Mouse (Mus musculus): ENCODE data around the gene Rhot1.
"Not testable (repeated sequence)": the region's sequence is repeated elsewhere in the genome, so short reads cannot be mapped to it uniquely, and the experiment has no call there.

Rhot1 gene

DNA sequence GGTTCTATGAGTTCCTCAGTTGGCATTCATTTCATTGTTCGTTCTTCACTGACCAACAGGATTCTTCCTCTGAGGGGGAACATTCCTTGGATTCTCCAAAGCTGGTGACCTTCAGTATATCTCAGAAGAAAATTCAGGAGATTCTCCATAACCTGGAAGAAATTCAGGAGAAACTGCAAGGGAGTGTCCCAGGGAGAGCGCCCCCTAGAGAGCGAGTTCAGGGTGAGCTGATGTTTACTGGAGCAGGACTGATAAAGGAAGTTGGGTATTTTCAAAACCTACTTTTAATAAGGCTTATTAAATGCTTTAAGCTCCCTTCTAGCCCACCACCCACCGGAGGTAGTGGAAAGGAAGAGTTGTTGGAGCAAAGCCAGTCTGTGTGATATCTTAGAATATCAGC is 15.0 kb upstream of the Rhot1 start:
- DNase-seq (ENCODE audit: extremely low read depth, low read depth, low spot score) = no peak

DNA sequence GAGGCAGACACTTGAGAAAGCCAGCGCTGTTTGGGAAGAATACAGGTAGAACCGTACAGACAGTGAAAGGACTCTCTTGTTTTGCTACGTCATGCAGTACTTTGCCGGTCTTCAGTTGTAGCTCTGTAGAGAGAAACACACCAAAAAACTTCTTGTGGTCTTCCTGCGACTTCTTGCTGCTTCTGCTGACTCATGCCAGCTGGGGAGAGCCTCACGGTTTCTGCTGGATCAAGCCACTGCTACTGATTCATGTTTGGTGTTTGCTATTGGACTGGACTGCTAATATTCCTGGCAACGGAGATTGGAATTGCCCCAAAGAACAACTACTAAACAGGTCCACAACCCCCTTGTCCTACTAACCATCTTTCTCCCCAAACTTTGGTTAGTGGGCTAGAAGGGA is 12.5 kb upstream of the Rhot1 start:
- no peak for DNase-seq (ENCODE audit: extremely low read depth, low read depth, low spot score)

DNA sequence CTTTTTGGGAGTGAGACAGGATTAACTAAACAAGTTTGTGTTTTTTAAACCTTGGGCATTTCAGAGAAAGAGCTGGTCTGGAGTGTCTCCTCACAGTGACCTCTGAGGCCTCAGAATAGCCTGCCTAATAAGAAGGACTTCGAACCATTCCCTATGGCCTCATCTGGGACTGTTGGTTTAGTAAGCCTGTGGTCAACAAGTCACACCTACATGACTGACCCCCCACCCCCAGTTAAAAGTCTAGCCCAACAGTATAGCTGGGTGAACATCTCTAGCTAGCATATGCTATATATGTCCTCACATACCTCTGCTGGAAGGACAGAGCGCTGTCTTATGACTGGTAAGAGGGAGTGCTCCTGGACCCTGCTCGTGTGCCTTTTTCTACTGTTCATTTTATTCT is 9.5 kb upstream of the Rhot1 start:
- DNase-seq (ENCODE audit: extremely low read depth, low read depth, low spot score) = no peak

DNA sequence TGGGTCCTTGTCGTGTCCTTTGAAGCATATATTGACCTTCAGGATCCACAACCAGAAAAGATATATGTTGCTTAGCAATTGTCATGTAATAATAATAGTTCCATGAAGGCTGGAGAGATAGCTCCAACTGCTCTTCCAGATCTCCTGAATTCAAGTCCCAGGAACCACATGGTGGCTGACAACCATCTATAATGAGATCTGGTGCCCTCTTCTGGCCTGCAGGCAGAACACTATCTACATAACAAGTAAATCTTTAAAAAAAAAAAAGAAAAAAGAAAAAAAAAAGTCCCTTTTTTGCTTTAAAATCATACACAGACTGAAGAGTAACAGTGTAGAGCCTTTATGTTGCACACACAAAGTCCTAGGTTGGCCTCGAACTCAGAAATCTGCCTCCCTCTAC is 9.0 kb upstream of the Rhot1 start:
- no peak for DNase-seq (ENCODE audit: extremely low read depth, low read depth, low spot score)

DNA sequence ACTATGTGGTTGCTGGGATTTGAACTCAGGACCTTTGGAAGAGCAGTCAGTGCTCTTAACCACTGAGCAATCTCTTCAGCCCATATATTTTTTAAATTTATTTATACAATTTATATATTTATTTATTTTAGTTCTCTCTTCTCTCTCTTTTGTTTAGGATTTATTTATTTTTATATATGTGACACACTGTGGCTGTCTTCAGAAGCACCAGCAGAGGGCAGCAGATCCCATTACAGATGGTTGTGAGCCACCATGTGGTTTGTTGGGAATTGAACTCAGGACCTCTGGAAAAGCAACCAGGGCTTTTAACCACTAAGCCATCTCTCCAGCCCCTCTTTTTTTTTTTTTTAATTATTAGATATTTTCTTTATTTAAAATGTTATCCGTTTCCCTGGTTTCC is 8.5 kb upstream of the Rhot1 start:
- DNase-seq (ENCODE audit: extremely low read depth, low read depth, low spot score) = no peak

DNA sequence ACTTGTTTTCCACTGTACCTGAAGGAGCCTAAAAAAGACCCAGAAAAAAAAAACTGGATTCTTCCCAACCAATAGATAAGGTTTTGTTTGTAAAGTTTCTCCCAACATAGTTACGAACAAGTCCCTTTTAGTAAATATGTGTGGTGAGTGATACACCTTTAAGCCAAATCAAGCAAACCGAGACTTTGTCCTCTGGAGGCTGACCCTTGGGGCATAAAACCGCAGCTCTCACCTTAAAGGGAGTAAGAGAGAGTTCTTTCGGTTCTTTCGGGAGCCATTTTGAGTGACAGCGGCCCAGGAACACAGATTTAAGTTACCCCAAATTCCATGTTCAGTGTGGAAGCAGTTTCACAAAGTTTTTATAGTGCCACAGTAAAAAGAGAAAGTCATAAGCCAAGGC is 6.5 kb upstream of the Rhot1 start:
- no peak for DNase-seq (ENCODE audit: extremely low read depth, low read depth, low spot score)

DNA sequence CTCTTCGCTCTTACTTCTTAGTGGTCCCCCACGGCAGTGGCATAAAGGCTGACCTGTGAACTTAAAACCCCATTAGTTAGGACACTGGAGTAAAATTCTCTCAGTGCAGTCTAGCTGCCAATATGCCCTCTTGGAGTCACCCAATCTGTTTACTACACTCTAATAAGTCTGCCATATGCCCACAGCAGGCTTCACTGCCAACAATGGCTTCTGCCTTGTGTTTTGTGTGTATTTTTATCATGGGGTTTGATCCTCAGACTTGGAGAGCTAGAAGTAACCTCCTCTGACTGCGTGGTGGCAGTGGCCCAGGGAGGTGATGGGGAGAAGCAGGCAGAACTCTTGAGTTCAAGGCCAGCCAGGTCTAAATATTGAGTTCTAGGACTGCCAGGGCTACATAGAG is 4.8 kb upstream of the Rhot1 start:
- no peak for DNase-seq (ENCODE audit: extremely low read depth, low read depth, low spot score)

DNA sequence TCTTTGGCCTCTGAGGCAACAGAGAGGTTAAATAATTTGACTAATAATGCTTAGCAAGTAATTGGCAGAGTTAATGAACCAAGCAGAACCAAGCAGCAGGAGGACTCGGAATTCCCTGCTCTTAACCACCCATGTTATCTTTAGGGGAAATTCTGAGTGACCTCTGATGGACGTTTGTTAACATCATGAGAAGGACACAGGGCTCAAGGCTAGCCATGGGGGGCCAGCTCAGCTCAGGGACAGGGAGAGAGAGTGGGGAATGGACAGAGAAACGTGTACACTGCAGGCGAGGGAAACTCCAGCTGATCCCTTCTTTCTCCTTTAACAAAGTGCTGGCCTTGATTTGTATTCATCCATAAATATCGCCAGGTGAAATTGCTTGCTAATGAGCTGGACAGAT is 3.9 kb upstream of the Rhot1 start:
- no peak for DNase-seq (ENCODE audit: extremely low read depth, low read depth, low spot score)

DNA sequence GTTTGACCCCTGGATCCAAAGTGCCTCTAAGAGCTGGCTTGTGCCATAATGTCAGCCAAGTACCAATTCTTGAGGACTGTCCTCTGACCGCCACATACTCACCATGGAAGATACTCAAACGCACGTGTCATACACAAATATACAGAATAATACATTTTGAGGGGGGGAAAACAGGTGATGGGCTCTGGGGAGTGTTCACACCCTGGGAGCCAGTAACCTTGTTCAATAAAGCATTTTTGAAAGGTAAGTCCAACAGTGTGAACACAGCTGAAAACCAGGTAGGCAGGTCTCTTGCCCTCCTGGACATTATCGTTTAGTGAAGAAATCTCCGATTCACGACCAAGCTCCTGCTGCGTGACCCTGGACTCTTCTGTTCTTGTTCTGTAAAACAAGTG is 357 bp upstream of the Rhot1 start:
- no peak for DNase-seq (ENCODE audit: extremely low read depth, low read depth, low spot score)

DNA sequence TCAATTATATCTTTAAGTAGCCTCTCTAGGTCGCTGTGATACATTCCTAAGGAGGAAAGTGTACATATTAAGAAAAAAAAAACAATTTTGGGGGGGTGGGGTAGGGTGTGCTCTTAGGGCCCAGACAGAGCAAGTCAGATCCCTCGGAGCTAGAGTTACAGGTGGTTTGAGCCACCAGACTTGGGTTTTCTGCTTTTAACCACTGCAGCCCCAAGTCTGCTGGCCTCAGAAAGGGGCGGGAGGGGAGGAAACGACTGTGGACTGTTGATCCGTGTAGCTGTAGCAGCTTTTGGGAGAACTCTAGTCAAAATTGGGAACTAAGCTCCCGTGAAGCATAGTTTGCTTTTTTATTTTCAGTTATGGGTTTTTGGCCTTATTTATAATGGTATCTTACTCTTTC is 1.5 kb downstream of the Rhot1 start:
- no peak for DNase-seq (ENCODE audit: extremely low read depth, low read depth, low spot score)

DNA sequence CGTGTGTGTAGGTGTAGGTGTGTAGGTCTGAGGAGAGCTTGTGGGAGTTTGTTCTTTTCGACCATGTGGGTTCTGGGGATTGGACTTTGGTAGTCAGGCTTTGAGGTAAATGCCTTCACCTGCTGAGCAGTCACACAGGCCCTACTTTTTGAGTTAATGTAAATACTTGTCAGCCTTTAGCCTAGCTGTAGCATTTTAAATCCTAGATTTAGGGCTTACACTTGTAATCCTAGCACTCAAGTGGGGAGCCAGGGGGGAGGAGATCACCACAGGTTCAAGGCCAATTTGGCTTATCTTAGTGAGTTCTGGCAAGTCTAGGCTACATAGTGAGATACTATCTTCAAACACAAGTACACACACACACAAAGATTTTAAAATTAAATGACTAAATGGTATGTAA is 3.5 kb downstream of the Rhot1 start:
- DNase-seq (ENCODE audit: extremely low read depth, low read depth, low spot score) = no peak

DNA sequence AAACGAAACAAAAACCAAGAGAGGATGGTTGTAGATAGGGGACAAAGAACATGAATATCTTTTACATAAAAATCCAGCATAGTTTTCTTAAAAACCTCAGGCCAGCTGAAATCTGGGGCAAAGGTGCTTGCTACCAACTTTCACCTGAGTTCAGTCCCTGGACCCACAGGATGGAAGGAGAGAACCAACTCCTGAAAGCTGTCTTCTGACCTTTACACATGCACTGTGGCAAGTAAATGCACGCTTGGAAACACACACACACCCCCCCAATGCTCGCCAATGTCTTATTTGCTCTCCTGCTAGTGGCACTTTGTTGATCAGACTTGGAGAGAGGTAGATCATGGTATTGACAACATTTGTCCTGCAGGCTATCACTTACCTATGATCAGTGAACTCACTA is 6.5 kb downstream of the Rhot1 start:
- no peak for DNase-seq (ENCODE audit: extremely low read depth, low read depth, low spot score)

DNA sequence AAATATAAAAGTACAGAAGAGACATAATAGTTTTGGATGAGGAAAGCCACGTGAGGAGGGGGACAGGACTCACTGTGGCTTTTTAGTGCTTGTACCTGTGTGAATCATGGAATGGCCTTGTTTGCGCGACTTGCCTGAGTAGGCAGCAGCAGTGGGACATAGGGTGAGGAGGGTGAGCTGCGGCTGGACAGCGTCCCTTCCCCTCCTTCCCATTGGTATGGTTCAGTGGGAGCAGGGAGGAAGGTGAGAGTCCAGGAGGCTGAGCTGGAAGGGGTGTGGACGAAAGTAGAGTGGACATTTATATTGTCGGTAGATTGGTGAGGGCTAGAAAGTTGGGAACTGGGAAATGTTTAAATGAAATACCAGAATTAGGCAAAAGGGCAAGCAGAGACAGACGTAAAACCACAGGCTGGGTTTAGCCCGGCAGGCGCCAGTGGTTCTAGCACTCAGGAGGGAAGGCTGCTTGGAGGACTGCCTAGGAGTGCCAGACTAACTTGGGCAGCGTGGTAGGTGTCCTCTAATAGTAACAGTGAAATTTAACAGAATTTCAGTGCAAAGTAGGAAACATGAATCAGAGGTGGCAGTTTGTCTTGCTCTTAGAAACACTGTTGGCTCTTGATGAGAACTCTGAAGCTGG is 10.0 kb downstream of the Rhot1 start:
- DNase-seq (ENCODE audit: extremely low read depth, low read depth, low spot score) = no peak

DNA sequence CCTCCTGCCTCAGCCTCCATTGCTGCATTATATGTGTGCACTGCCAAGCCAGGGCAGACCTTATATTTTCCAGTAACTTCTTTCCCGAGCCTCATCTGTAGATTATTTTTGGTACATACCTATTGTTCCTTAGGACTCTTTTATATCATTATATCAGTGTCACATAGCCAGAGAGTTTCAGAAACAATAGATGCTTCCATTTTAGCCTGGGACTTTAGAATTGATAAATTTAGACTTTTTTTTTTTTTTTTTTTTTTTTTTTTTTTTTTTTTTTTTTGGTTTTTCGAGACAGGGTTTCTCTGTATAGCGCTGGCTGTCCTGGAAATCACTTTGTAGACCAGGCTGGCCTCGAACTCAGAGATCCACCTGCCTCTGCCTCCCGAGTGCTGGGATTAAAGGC is 21.2 kb downstream of the Rhot1 start:
- DNase-seq (ENCODE audit: extremely low read depth, low read depth, low spot score) = not testable (repeated sequence)

DNA sequence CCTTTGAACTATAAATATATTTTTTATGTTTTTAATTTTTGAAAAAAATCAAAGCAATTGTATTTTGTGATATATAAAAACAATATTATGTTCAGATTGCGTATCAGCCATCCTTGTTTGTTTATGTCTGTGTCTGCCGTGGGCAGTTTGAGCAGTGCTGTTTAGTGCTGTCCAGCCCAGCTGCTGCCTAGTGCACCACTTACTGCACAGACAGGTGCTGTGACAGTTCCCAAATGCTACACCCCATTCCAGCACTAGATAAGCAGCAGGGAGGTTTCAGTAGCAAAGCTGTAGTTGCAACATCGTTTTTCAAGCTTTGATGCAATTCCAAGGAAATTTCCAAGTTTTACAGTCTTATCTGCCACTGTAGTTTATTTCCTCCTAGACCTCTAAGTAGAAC is 28.5 kb downstream of the Rhot1 start:
- DNase-seq (ENCODE audit: extremely low read depth, low read depth, low spot score) = no peak

DNA sequence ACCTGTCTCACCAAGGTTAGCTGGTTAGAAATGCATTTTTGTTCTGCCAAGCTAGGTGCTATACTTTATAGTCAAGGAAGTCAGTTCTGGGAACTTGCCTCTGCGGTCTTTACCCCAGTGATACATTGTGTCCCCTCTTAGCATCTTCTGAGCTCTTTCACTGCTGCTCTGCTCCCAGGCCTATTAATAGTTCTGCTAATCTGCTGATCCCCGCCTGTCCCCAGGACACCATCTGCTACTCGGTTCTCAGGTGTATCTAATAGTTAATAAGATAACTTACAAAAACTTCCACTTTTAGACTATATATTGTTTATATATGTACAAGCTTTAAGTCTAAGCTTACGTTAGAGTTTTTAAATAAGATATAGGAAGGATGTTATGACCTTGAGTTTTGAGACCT is 29.5 kb downstream of the Rhot1 start:
- no peak for DNase-seq (ENCODE audit: extremely low read depth, low read depth, low spot score)

DNA sequence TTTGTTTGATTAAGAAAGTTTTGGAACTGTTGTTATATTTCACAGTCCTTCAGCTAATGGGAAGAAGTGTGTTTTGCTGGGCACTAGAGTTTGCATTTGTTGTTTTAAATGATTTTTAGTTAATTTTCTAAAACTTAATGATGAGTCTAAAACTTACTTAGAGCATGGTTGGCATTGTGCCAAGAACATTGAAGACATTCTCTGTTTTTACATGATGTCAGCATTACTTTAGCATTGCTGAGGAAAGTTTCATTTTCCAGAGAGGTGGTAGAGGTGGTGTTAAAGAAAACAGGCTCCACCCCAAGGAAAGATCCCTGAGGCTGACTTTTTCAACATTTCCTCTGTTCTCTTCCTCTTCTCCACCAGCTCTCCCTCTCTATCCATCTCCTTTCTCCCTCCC is 38.2 kb downstream of the Rhot1 start:
- DNase-seq (ENCODE audit: extremely low read depth, low read depth, low spot score) = no peak

DNA sequence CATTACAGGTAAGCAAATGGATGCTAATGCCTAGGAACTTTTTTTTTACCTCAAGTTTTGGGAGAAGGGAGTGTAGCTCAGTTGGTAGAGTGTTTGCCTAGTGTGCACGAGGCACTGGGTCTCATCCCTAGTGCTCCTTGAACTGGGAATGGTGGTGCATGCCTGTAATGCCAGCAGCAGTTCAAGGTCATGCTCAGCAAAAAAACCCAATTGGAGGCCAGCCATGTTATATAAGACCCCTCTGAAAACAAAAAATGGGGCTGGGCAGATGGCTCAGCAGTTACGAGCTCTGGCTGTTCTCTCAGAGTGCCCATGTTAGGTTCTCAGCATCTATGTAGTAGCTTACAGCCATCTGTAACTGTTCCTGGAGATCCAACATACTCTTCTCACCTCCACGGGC is 39.7 kb downstream of the Rhot1 start:
- DNase-seq (ENCODE audit: extremely low read depth, low read depth, low spot score) = no peak

DNA sequence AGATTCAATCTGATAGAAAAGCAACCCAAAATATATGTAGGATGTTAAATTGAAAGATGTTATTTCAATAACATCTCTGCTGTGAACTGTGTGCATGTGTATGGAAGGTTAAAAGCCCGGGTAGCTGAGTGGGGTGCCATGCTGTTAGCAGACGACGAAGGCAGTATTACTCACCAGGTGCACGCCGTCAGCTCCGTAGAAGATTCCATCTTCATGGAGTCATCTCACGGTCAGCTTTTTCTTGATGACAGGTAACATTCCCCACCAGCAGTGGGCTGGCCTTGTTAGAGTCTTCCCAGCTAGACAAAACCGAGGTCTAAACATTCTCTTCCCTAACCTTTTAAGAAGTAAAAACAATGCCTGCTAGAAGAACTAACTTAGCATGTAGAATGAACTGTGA is 55.3 kb downstream of the Rhot1 start:
- no peak for DNase-seq (ENCODE audit: extremely low read depth, low read depth, low spot score)

DNA sequence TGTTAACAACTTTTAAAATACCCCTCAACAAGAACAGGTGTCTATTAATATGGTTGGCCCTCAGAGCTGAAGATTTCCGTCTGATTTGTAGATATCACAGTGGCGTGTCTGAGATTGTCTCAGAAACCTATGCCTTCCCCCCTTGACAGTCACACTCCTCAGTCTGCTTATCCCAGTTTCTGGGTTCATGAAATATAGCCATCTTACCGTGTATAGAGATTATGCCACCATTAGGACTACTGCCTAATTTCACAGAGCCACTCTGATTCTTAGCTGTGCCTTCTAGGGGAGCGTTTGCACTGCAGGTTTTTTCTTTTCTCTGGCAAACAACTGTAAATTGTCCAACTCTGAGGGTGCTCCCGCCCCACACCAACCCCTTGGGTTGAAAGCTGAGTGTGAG is 62.3 kb downstream of the Rhot1 start:
- DNase-seq (ENCODE audit: extremely low read depth, low read depth, low spot score) = no peak

DNA sequence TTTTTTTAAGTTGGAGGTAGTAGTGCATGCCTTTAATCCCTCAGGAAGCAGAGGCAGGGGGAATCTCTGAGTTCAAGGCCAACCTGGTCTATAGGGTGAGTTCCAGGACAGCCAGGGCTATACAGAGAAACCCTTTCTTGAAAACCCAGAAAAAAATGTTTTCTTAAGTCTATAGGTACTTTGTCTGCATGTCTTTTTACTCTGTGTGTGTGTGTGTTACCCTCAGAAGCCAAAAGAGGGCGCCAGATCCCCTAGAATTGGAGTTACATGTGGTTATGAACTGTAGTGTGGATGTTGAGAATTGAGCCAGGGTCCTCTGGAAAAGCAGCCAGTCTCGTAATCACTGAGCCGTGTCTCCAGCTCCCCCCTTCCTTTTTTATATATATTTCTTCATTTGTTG is 66.2 kb downstream of the Rhot1 start:
- DNase-seq (ENCODE audit: extremely low read depth, low read depth, low spot score) = no peak

DNA sequence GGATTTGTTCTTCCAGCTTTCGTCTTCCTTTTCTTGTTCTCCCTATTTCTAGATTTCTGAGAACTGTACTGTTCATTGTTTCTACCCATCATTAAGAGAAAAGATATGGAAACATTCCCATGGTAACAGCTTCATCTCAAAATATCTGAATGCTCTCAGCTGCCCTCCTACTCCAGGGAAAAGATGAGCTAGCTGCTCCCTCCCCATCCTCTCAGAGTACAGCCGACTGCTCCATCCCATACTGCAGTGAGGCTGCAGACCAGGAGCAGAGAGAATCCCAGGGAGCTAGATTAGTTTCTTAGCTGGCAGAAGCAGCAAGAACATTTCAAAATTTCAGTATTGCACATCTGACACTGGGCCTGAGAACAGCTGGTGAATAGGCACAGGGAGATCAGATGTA is 69.2 kb downstream of the Rhot1 start:
- DNase-seq (ENCODE audit: extremely low read depth, low read depth, low spot score) = no peak

DNA sequence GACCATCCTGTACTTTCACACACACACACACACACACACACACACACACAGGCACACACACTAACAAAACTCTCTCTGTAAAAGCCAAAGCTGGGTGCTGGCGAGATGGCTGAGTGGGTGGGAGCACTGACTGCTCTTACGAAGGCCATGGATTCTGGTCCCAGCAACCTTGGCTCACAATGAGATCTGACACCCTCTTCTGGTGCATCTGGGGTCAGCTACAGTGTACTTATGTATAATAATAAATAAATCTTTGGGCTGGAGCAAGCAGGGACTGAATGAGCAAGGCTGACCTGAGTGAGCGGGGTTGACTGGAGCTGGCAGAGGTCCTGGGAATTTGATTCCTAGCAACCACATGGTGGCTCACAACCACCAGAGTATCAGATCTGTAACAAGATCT is 75.0 kb downstream of the Rhot1 start:
- DNase-seq (ENCODE audit: extremely low read depth, low read depth, low spot score) = no peak

DNA sequence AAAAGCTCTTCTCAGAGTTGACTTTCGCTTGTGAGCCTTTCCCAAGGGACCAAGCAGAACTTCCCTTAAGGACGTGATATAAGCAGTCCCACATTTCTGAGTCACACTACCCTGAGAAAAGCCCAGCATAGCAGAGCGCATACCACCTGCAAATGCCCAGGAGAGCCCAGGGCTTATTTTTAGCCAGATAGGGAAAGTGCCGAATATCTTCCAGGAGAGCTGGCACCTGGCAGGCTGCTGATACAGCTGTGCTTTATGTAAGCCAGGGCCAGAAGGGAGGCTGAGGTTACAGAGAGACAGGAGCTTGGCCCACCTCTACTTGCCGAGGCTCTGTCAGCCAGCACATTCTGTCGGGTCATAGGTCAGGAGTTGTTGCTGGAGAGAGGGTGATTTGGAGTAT is 75.8 kb downstream of the Rhot1 start:
- DNase-seq (ENCODE audit: extremely low read depth, low read depth, low spot score) = no peak
